Mouse (Mus musculus) spleen, postnatal 4 days (tissue): ENCODE measurements at regions not wholly inside any gene's neighbourhood (a gene's known extent, or its start where the extent isn't known, plus 50 kb on each side); places are given as distances from the start of the nearest gene placed in this dataset.

Source experiments
- DNase-seq, 2 experiments: peaks; one replicate each; pipeline ENCODE4 v3.0.0; 2022; ENCODE audit warnings: low spot score in 2 of 2

DNA sequence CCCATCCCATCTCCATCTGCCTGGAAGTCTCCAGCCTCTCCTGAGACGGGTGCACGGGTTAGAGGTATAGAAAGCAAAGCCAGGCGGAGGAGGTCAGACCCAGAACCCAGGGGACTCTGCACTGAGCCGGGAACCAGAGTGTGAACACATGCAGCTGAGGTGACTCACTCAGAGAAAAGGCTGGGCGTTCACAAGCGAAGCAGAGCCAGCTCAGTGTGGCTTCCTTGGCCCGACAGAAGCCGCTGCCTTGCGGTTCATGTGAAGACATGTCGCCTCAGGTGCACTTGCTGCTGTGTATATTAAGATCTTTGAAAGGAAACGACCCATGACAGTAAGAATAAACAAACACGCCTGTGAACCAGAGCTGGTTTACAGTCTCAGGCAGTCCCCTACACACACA lies 163.6 kb downstream of the Bmp7 start:
- DNase-seq = no peak

DNA sequence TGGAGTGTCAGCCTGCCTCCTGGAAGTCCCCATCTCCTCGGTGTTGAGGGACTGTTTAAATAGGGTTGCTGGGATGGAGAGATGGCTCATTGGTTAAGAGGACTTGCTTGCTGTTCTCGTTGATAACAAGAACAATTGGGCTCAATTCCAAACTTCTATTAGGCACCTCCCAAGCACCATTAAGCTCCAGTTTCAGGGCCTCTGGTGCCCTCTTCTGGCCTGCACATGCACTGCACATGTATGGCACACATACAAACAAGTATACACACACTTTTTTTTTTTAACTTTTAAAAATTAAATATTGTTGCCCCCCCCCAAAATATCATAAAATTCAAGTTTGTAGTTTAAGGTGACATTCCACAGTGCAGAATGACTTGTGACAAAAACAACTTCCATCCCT lies 162.3 kb downstream of the Bmp7 start:
- DNase-seq = no peak

DNA sequence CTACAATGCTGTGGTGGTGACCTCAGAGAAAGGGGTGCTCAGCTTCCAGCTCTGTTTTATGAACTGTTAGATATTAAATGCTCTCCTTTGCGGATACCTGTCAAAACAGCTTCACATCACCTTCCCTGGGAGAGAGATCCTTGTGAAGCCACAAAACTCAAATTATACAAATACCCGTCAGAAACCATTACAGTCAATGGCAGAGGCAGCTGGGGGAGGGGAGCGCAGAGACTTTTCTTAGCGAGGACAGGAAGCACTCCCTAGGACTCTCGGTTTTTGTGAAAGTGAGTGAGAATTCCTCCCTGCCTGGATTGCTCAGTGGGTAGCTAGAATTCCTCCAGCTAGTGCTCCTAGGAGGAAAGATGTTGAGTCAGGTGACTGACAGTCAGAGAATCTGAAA lies 161.0 kb downstream of the Bmp7 start:
- DNase-seq = no peak

DNA sequence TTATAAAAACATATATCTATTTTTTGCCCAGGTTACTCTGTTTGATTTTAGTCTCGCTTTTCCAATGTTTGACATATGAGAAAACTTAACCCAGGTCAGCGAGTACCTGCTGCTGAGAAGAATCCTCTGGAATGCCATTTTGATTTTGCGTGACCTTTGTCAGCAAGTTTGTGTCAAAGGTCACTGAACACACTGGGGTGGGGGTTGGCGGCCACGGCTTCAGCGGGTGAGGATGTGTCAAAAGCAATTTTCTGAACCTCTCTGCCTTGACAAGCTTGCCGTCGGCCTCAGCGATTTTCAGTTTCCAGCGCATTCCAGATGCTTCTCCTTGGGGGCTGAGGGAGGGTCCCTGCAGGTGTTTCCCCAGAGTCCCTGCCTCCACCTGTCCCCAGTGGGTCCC lies 157.4 kb downstream of the Bmp7 start:
- DNase-seq = no peak

DNA sequence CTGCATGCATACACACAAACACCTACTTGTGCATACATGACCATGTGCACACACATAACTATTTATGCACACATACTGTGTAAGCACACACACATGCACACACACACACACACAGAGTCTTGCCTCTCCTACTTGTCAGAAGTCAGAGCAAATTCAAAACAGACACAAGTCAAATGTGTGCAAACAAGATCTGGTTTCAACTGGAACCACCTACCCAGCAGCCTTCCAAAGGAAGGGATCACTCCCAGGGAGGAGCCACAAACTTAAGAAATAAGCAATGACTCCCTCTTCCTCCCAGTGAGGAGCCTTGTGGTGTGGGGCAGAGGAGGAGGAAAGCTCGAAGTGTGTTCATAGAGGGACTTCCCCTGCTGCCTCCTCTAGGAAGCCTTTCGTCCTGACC lies 153.8 kb downstream of the Bmp7 start:
- DNase-seq = no peak

DNA sequence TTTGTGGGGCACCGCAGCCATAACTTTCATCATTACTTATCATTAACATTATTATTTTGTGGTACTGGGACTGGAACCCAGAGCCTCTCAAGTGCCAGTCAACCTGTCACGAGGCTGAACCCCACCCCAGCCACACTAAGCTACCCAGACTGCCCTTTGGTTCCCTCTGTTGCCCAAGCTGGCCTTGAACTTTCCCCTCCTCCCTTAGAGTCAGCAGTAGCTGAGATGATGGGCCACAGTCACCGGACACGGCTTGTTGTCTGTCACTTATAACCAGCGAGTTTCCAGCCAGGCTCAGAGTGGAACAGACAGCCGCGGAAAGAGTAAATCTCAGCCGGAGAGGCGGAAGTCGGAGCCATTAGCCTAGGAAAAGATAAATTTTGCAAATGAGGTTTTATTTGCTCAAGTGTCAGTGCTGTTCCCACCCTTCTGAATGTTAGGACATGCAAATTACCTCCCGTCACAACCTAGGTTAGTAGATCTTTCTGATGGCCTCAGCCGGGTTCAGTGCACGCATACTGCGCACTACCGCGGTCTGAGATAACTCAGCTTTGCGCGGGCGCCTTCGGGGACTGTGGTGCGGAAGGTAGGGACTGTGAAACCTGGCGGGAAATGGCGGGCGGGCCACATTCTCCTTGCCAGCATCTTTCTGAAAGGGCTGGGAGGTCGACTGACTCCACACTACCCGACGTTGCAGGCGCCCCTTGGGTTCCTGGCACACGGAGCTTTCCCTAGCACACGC lies 152.7 kb downstream of the Bmp7 start:
- DNase-seq = no peak

DNA sequence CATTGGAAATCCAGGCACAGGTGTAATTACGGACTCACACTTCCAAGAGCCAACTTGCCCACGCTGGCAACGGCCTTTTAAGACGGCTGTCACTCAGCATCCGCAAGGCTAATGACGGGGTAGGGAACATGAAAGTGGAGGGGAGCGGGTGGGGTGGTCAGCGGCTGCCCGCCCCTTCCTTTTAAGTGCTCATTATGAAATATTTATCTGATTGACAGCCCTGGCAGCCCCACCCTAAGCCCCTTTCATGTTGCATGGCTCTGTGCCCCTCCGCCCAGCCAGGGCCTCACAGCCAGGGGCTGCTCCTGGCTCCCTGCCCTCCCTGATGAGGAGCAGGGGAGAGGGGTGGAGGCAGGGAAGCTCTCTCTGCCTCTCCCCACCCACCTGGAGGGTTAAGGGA lies 150.9 kb downstream of the Bmp7 start:
- no peak for DNase-seq

DNA sequence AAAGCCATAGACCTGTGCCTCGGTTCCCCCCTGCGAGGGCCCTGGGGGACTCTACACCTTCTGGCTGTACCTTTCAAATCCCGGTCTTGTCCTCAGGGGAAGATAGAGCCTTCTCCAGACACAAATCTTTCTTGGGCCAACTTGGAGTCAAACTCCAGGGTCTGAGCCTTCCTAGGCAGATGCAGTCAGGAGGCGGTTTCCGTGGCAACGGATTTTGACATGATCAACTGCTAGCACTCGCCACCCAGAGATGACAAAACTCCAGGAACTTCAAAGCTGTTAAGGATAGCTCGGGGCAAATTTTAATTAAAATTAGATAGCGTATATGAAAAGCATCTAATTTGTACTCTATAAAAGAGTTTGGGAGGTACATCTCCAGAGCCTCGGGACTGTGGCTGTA lies 147.6 kb downstream of the Bmp7 start:
- no peak for DNase-seq

DNA sequence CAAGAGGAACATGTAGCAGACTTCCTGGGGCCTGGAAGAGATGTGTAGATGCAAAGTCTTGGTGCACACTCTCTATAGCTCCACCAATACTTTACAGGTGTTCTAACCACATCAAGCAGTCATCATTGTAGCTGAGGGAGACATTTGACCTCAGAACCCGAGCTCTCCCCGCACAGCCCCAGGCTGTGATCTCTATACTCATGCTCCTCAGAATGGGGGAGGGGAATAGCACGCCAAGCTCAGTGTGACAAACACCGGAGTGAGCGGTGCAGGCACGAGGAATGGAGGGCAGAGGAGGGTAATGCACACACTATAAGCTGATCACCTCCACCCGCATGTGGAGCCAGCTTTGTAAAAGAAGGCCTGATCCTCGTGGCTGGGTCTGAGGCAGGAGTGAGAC lies 146.1 kb downstream of the Bmp7 start:
- no peak for DNase-seq

DNA sequence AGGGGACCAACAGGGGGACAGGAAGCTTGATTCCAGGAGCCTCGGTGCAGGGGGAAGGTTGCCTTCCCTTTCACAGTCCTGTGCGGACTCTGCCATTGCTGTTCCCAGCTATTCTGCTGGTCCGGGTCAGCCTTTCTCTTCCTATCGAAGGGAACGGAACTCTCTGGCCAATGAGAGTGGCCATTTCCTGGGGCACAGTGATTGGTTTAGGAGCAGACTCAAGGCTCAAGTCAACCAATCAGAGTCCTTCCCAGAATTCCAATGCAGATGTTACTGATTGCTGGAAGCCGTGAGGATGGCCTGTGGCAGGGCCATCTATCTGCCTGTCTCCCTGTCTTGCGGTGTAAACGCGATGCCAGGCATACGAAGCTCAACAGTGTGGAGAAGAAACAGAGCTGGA lies 145.3 kb downstream of the Bmp7 start:
- no peak for DNase-seq

DNA sequence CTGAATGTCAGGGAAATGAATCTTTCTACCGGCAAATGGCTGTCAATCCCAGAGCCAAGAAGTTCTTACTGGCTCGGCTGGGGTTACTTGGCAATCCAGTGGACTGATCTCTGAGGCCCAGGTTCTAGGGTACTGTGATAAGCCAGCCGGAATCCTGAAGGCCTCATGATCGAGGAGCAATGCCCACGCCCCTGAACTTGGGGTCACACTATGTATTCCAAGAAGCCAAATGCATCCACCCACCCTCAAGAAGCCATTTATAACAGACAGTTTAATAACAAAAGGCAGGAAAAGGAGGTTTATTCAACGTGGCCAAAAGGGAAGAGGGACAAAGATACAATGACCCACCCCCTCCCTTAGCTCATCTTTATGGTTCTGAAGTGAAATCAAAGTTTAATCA lies 144.0 kb downstream of the Bmp7 start:
- DNase-seq = no peak

DNA sequence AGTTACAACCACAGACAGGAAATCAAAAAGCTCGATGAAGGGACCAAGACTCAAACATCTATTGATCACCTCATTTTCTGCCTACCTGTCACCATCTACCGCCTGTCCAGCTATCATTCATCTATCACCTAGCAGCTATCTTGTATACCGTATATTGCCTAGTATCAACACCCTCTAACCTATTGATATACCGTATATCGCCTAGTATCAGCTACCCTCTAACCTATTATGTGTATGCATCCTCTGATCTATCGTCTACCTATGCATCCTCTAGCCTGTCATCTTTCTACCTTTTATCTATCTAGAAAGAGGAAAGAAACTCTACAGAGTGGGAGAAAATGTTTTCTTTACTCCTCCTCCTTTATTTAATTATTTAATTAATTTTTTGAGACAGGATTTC lies 143.2 kb downstream of the Bmp7 start:
- DNase-seq = no peak

DNA sequence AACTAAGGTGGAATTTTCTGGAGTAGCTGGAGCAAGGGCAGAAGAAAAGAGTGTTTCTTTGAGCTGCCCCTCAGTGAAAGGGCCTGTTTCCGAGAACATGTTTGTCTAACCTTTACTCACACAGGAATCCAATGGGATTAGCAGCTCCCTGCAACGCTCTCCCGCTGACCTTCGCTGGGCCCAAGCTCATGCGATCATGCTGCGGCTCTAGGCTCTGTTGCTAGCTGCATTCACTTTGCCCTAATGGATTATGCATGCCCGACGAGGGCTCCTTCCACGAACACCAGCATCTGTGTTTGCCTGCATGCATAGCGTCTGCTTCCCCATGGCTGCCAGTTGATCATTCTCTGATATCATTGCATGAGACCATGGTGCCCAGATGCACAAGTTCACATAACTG lies 140.2 kb downstream of the Bmp7 start:
- no peak for DNase-seq

DNA sequence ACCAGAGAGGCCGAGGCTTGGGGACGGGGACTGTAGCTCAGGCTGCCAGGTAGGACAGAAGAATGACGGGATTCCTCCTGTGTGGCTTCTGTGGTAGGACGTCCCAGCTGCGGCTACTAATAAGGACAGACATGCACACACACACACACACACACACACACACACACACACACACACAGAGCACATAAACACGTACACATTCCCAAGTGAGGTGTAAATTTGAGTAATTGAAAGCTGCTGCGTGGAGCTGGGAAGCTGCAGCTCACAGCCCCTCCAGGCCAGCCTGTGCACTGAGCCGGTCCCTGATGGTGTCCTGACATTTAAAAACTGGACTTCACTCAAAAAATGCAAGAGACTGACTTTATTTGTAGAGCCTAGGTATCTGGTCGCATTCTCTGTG lies 139.3 kb downstream of the Bmp7 start:
- DNase-seq = no peak

DNA sequence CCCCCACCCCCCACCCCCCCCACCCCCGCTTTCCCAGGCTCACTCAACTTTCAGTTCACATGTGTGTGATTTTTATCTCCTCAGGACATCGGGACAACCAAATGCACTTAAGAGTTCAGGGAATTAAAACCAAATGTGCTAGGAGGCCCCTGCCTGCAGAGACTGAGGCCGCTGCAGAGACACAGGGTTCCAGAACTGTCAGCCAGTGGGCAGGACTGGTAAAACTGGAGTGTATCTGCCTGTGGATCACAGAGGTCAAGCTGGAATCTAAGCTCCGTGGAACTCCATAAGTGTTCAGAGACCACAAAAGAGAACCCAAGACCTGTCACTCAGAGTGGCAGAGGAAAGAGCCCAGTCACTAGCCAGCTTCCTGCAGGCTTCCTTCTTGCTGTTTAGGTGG lies 138.3 kb downstream of the Bmp7 start:
- no peak for DNase-seq

DNA sequence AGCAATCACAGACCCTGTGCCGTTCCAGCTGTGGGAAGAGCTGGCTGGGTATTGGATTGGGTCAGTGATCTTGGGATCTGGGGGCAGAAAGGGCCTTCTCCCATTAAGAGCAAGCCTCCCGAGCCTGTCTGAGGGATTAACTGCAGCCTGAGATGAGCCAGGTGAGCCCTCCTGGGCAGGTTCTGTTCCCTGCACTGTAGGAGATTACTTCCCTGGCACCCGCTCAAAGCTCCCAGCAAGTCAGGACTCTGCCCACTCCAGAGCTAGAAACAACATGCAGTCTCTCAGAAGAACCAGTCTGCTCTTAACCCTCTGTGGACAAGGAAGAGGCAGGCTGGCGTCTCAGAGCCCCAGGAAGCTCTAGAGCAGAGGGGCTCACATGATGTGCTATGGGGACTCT lies 132.7 kb downstream of the Bmp7 start:
- no peak for DNase-seq

DNA sequence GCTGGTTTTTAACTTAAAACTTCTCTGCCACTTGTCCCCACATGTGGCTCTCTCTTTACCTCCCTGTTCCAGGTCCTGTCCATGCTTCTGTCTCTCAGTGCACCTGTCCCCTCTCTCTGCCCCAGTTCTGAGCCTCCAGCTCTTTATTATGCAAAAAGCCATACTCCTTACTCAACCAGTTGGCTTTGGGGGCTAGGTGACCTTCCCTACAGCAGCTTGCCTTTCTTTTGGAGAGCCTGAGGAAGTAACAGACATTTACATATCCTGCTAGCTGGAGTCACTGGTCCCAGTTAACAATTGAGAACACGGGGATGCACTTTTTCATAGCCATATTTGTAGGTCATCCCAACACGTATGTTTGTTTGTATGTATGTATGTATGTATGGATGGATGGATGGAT lies 130.8 kb downstream of the Bmp7 start:
- DNase-seq = no peak

DNA sequence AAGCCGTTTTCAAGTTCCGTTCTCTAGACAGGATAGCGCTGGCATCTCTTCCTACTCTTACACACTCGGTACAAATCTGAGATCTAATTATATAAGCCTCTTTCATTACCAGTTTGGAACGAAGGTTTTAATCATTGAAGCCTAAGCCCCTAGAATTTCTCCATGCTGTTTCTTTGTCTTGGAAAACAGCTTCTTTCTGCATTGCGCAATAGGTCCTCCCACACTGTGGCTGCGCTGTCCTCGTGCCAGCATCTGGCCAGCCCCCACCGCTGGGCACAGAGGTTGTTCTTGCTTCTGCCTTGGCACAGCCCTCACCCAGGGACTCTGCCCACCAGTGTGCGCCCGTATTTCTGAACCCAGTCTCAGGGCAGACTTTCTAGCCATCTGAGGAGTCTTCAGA lies 126.8 kb downstream of the Bmp7 start:
- DNase-seq = no peak

DNA sequence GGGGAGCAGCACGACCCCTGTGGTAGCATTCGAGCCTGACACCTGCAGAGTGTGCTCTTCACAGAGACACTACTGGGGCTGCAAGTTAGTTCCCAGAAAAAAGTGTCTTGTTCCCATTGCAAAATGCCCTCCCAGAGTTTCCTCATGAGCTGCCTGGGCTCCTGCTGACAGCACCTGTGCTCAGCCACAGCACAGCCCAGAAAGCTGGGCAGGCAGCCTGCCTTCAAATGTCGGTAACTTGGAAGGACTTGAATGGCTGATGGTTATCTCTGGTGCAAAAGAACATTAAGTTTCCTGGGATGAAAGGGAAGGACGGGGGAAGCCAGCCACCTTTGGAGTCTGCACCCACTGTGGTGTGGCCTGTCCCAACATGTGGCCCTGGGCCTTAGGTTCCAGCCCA lies 126.2 kb downstream of the Bmp7 start:
- no peak for DNase-seq

DNA sequence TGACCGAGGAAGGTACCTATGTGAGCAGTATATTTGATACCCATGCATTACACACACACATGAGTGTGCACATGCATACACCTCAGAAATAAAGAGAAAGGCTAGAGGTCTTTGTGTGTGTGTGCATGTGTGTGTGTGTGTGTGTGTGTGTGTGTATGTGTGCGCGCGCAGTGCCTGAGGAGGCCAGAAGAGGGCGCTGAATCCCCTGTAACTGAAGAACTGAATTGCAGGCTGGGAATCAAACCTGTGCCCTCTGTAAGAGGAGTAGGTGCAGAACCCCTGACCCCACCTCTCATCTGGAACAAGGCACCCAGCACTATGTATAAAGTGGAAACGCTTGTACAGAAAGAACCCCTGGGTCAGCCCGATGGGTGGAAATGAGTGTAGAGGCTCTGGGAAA lies 125.0 kb downstream of the Bmp7 start:
- DNase-seq = no peak

DNA sequence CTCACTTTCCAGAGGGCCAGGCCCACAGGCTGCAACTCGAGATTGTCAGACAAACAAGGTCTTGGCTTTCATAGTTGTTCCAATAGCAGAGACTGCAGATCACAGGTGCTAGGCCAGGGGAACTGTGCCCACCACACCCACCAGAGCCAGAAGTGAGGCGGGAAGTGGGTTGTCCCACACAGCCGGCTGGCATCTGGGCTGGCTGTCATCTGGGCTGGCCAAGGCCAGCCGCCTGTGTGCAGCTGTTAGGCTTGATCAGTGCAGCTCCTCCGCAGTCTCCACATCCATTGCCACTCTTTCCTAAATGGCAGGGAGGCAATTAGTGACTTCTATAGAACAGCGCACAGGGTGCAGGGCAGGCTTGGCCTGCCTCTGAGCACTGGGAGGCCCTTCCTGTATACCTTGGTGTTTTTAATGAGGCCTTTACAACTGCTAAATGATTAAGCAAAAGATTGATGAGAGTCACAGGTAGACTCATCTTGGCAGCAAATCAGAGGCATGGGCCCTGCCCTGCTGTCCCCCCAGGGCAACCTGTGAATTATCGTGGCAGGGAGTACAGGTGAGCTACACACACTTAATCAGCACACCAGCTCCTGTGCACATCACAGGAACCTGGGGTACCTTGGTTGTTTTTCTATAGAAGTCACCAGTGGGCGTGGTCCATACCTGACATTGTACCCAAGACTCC lies 122.9 kb downstream of the Bmp7 start:
- no peak for DNase-seq
